Comparison of ENCODE assay signal across 23 mouse cellular contexts in the genomic region with DNA sequence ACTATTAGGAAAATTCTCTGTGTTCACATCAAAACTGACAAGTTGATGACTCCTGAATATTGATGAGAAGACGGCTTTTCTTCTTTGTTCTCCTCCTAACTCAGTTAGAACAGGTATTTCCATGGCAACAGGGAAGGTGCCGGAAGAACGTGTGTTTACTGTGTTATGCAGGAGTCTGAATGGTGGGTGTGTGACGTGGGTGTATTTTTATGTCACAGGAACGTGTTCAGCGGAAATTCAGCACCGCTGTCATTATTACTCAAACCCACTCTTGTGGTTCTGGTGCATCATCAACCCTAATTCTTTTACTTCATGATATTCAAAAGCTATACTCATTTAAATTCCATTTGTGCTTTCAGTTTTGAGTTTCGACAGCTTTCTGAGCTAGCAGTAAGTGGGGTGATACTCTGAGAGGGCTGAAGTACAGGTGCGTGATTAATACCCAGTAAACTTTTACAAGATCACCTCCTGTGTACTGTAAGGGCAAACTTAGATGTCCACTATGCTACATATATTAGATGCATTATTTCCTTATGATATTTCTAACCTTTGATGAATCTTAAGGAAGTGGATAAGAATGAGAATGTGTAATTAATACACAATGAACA. TPM values are rescaled to one million over a fixed set of nuclear protein-coding genes. Genes with fewer than 3 reads are reported as not detected.
DNase-seq lines count a peak whose midpoint lies in the region; ATAC-seq and TF ChIP-seq lines count a peak whose summit lies in the region.
"Had no signal": no experiment of that assay in that cellular context is flagged by ENCODE, and none has a peak within 500 bp of the region (broad histone marks: within the 10 kb centered on the region; RNA-seq: fewer than 3 reads in every experiment).

No protein-coding gene starts in this region.

- H3K9ac ChIP-seq in hindbrain, postnatal 0 days (replicated peaks; ENCODE audit: low read length): no peak overlapping the region

- intact Hi-C loops in left cerebral cortex, postnatal 14 days (cut with DNase I): no loop called here

- H3K9me3 ChIP-seq in hindbrain, postnatal 0 days (ENCODE audit: low read length): no peaks in the 10 kb centered on the region

- DNase-seq in left cerebral cortex, postnatal 14 days (ENCODE audit: low spot score in 2 of 2): peak; percentile 5 to 9
- no peak for DNase-seq in left cerebral cortex, adult 18-20 months (ENCODE audit: low spot score in 2 of 2)
- DNase-seq in R1 (ENCODE audit: low read depth, low spot score): peak; percentile 9
- peak; percentile 73 for DNase-seq in brain, adult 2 months (ENCODE audit: low read depth, low spot score)
- DNase-seq in hindbrain, postnatal 0 days (ENCODE audit: low spot score): peak; percentile 55
- DNase-seq in cerebellum, postnatal 25 days: no peak
- no peak for DNase-seq in frontal cortex, postnatal 25 days (ENCODE audit: low spot score in 2 of 2)
- DNase-seq: adrenal gland, postnatal 36 days; cerebellum, adult 9-11 months; heart, postnatal 14 days; liver; lung, adult 18-20 months; thymus, adult 18-20 months had no signal

- H3K4me3 ChIP-seq in hindbrain, postnatal 0 days (ENCODE audit: low read length): no peak overlapping the region

- peak; percentile 77 for ATAC-seq in hindbrain, postnatal 0 days
- no peak; the same call in 1 of the 2 replicates for ATAC-seq in frontal cortex, adult (ENCODE audit: low TSS enrichment)

- H3K27me3 ChIP-seq in hindbrain, postnatal 0 days (ENCODE audit: insufficient read depth, low read length): no peaks in the 10 kb centered on the region

- no peak overlapping the region for H3K4me2 ChIP-seq in hindbrain, postnatal 0 days (ENCODE audit: low read depth, low read length)
- H3K4me2 ChIP-seq: heart, embryonic 11.5 days had no signal

- H3K36me3 ChIP-seq in hindbrain, postnatal 0 days (ENCODE audit: insufficient read depth, low read length): no peaks in the 10 kb centered on the region

- H3K27ac ChIP-seq in hindbrain, postnatal 0 days: no peak overlapping the region
- H3K27ac ChIP-seq: kidney, postnatal 0 days had no signal

- H3K4me1 ChIP-seq in hindbrain, postnatal 0 days (ENCODE audit: insufficient read depth, low read length): no peaks in the 10 kb centered on the region

- TF ChIP-seq CTCF in hindbrain, postnatal 0 days (IDR thresholded peaks at IDR 0.05; ENCODE audit: low read depth): no peak

- WGBS in hindbrain, postnatal 0 days: 66% methylated on average over 9 of the region's 9 CpGs

RNA-seq across cellular contexts. Expression of a gene that starts 6.2 kb away (rescaled TPM):
- total RNA-seq in left cerebral cortex, postnatal 14 days (2021): not detected
- total RNA-seq in left cerebral cortex, adult 18-20 months (2021): not detected
- total RNA-seq in hindbrain, postnatal 0 days (2014; rRNA removed): not detected in 2 replicates
- not detected in 2 replicates for polyA plus RNA-seq in hindbrain, postnatal 0 days (2015; fragmentation: Nextera tagmentation; extraction: Ambion mirVana)
- total RNA-seq: adrenal gland, postnatal 36 days; ES-E14; gastrocnemius, postnatal 4 days; heart, postnatal 14 days; layer of hippocampus, adult 18-20 months; left cerebral cortex, adult 8-10 months; megakaryocyte-erythroid progenitor cell, adult 5-6 weeks had no signal
- polyA plus RNA-seq: heart, embryonic 11.5 days; intestine, embryonic 14.5 days; kidney, postnatal 0 days; urinary bladder, adult 2 months had no signal

RNA-seq across cellular contexts. Expression of a gene that starts 20.7 kb away (rescaled TPM):
- not detected for total RNA-seq in left cerebral cortex, postnatal 14 days (2021)
- not detected for total RNA-seq in left cerebral cortex, adult 18-20 months (2021)
- not detected in 2 replicates for total RNA-seq in hindbrain, postnatal 0 days (2014; rRNA removed)
- polyA plus RNA-seq in hindbrain, postnatal 0 days (2015; fragmentation: Nextera tagmentation; extraction: Ambion mirVana): not detected in 2 replicates
- total RNA-seq: adrenal gland, postnatal 36 days; ES-E14; gastrocnemius, postnatal 4 days; heart, postnatal 14 days; layer of hippocampus, adult 18-20 months; left cerebral cortex, adult 8-10 months; megakaryocyte-erythroid progenitor cell, adult 5-6 weeks had no signal
- polyA plus RNA-seq: heart, embryonic 11.5 days; intestine, embryonic 14.5 days; kidney, postnatal 0 days; urinary bladder, adult 2 months had no signal

RNA-seq across cellular contexts. Expression of a gene that starts 34.8 kb away (rescaled TPM):
- not detected for total RNA-seq in left cerebral cortex, postnatal 14 days (2021)
- not detected for total RNA-seq in left cerebral cortex, adult 18-20 months (2021)
- not detected in 2 replicates for total RNA-seq in hindbrain, postnatal 0 days (2014; rRNA removed)
- not detected in 2 replicates for polyA plus RNA-seq in hindbrain, postnatal 0 days (2015; fragmentation: Nextera tagmentation; extraction: Ambion mirVana)
- total RNA-seq: adrenal gland, postnatal 36 days; ES-E14; gastrocnemius, postnatal 4 days; heart, postnatal 14 days; layer of hippocampus, adult 18-20 months; left cerebral cortex, adult 8-10 months; megakaryocyte-erythroid progenitor cell, adult 5-6 weeks had no signal
- polyA plus RNA-seq: heart, embryonic 11.5 days; intestine, embryonic 14.5 days; kidney, postnatal 0 days; urinary bladder, adult 2 months had no signal

RNA-seq across cellular contexts. Expression of a gene that starts 43.1 kb away (rescaled TPM):
- total RNA-seq in left cerebral cortex, postnatal 14 days (2021): not detected
- not detected for total RNA-seq in left cerebral cortex, adult 18-20 months (2021)
- total RNA-seq in hindbrain, postnatal 0 days (2014; rRNA removed): not detected in 2 replicates
- polyA plus RNA-seq in hindbrain, postnatal 0 days (2015; fragmentation: Nextera tagmentation; extraction: Ambion mirVana): not detected in 2 replicates
- total RNA-seq: adrenal gland, postnatal 36 days; ES-E14; gastrocnemius, postnatal 4 days; heart, postnatal 14 days; layer of hippocampus, adult 18-20 months; left cerebral cortex, adult 8-10 months; megakaryocyte-erythroid progenitor cell, adult 5-6 weeks had no signal
- polyA plus RNA-seq: heart, embryonic 11.5 days; intestine, embryonic 14.5 days; kidney, postnatal 0 days; urinary bladder, adult 2 months had no signal

RNA-seq across cellular contexts. Expression of a gene that starts 51.9 kb away (rescaled TPM):
- not detected for total RNA-seq in left cerebral cortex, postnatal 14 days (2021)
- not detected for total RNA-seq in left cerebral cortex, adult 18-20 months (2021)
- not detected in 2 replicates for total RNA-seq in hindbrain, postnatal 0 days (2014; rRNA removed)
- not detected in 2 replicates for polyA plus RNA-seq in hindbrain, postnatal 0 days (2015; fragmentation: Nextera tagmentation; extraction: Ambion mirVana)
- total RNA-seq: adrenal gland, postnatal 36 days; ES-E14; gastrocnemius, postnatal 4 days; heart, postnatal 14 days; layer of hippocampus, adult 18-20 months; left cerebral cortex, adult 8-10 months; megakaryocyte-erythroid progenitor cell, adult 5-6 weeks had no signal
- polyA plus RNA-seq: heart, embryonic 11.5 days; intestine, embryonic 14.5 days; kidney, postnatal 0 days; urinary bladder, adult 2 months had no signal

Comparison
In these comparisons a context has a peak if more than half of its experiments do, and no peak if none do; other contexts are left out.
1. DNase-seq: peak in left cerebral cortex, postnatal 14 days (2 of 2), R1 (single experiment), brain, adult 2 months (single experiment) and hindbrain, postnatal 0 days (single experiment); none in left cerebral cortex, adult 18-20 months (0 of 2), cerebellum, postnatal 25 days (0 of 2) and frontal cortex, postnatal 25 days (0 of 2).